Mouse (Mus musculus): ENCODE results near the gene Mymx. TPM values are rescaled to one million over a fixed set of nuclear protein-coding genes. Genes with fewer than 3 reads are reported as not detected.

Gene Mymx
- polyA plus RNA-seq, 1 experiment from 2014 or later, result 0.47 TPM

DNA sequence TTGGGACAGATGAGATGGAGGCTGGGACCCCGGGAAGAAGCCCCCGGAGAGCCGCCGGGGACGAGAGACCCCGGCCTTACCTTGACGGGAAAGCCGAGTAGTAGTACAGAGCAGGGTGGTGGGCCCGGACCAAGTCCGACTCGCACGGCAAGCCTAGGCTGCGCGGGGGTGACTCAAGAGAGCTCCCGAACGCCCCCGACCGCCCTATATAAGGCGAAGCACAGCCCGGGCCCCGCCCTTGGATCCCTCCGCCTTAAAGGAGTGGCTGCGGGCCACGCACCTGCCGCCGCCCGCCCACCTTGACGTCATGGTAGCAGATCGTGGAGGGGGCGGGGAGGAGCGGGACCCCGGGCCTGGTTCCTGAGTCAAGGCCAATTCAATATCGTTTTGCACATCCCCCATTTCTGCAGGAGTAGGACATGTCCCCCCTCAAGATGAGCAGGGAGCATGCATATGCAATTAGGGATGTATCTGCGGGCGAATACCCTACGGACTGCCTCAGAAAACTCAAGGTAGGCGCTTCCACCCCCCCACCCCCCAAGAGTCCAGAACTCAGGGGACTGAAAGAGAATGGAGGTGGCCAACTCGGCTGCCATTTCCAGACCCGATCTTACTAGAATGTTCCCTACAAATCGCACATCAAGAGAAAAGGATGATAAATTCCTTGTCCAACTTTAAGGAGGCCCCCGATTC, 28.7 kb downstream of the Mymx start, which contains the start of gene Hsp90ab1:
Gene Hsp90ab1 (minus strand): TSS at position 185 of the 693 bp plus-strand sequence.
- Histone ChIP-seq H3K4me1 (replicated peaks) (peaks cover 55% of the 10 kb centered on the region), H3K4me2 (peak within 1 kb of the TSS; percentile 79)
- peak; percentile 88 for ATAC-seq (ENCODE audit: low FRiP score)

GRCm38 (mm10) chr17:45572103-45573086, 29.5 kb downstream of the Mymx start:
- WGBS, result under 1% methylated on average over 56 of the region's 57 CpGs
- ATAC-seq (ENCODE audit: low FRiP score), result peak; percentile 64
- Histone ChIP-seq H3K9ac (peak overlapping the region; percentile 100), H3K27ac (peak overlapping the region; percentile 99), H3K4me2 (peak overlapping the region; percentile 79), H3K4me3 (peak overlapping the region; percentile 99), H3K9me3 (no peaks in the 10 kb centered on the region), H3K36me3 (peaks cover 43% of the 10 kb centered on the region), H3K4me1 (replicated peaks) (peaks cover 62% of the 10 kb centered on the region), H3K27me3 (no peaks in the 10 kb centered on the region)

More for the DNA sequence above, 28.7 kb downstream of the Mymx start, which contains the start of gene Hsp90ab1:
- under 1% methylated on average over 41 of the region's 41 CpGs for WGBS
- H3K27me3 ChIP-seq, result no peaks in the 10 kb centered on the region
- peaks cover 35% of the 10 kb centered on the region for H3K36me3 ChIP-seq
- H3K4me3 ChIP-seq, result peak within 1 kb of the TSS; percentile 99
- H3K9ac ChIP-seq, result peak within 1 kb of the TSS; percentile 100
- H3K9me3 ChIP-seq, result no peaks in the 10 kb centered on the region
- peak within 1 kb of the TSS; percentile 99 for H3K27ac ChIP-seq

GRCm38 (mm10) chr17:45569999-45570398, 31.9 kb downstream of the Mymx start:
- H3K4me1 ChIP-seq (replicated peaks), result peaks cover 75% of the 10 kb centered on the region
- H3K36me3 ChIP-seq, result peaks cover 62% of the 10 kb centered on the region
- H3K4me3 ChIP-seq, result no peak overlapping the region
- no peaks in the 10 kb centered on the region for H3K9me3 ChIP-seq
- WGBS, result 91% methylated on average over 4 of the region's 4 CpGs
- H3K27me3 ChIP-seq, result no peaks in the 10 kb centered on the region
- ATAC-seq (ENCODE audit: low FRiP score), result no peak
- H3K27ac ChIP-seq, result no peak overlapping the region
- no peak overlapping the region for H3K4me2 ChIP-seq
- 0 out of 2 replicates have a peak overlapping the region, but pooled peaks have one; percentile 30 for H3K9ac ChIP-seq

DNA sequence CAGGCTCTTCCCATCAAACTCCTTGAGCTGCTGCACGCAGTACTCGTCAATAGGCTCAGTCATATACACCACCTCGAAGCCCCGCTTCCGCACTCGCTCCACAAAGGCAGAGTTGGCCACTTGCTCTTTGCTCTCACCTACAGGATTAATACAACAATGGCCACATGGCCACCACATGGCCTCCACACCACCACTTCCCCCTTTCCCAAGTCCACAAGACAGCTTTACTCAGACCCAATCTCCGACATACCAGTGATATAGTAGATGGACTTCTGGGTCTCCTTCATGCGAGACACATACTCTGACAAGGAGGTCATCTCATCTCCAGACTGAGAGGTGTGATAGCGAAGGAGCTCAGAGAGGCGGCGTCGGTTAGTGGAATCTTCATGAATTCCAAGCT, 32.9 kb downstream of the Mymx start:
- Histone ChIP-seq H3K4me2 (no peak overlapping the region), H3K27me3 (no peaks in the 10 kb centered on the region), H3K9me3 (no peaks in the 10 kb centered on the region), H3K9ac (0 out of 2 replicates have a peak overlapping the region, but pooled peaks have one; percentile 15), H3K36me3 (peaks cover 62% of the 10 kb centered on the region), H3K27ac (0 out of 2 replicates have a peak overlapping the region, but pooled peaks have one; percentile 30), H3K4me3 (no peak overlapping the region), H3K4me1 (replicated peaks) (peaks cover 74% of the 10 kb centered on the region)
- WGBS, result 89% methylated on average over 12 of the region's 12 CpGs
- ATAC-seq (ENCODE audit: low FRiP score), result no peak

DNA sequence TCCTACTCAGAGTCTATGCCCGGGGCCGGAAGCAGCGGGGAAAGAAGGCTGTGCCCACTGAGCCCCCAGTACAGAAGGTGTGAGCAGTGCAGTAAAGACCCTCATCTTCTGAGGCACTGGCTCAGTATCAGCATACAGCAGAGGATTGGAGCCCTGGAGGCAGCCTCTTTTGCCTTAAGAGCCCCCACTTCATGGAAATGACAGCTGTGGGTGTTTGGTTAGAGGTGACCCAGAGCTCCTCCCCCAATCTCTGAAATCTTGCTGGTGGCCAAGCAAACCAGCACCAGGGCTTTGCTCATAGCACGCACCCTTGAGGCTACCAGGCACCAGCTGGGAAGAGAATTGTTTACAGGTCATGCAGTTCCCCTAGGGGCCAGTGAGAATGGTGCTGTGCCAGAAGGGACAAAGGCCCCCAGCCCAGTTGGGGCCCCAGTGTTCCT, 34.7 kb downstream of the Mymx start:
- H3K4me1 ChIP-seq (replicated peaks), result peaks cover 73% of the 10 kb centered on the region
- no peaks in the 10 kb centered on the region for H3K27me3 ChIP-seq
- 45% methylated on average over 4 of the region's 4 CpGs for WGBS
- peak overlapping the region; percentile 44 for H3K27ac ChIP-seq
- no peak for ATAC-seq (ENCODE audit: low FRiP score)
- H3K9me3 ChIP-seq, result no peaks in the 10 kb centered on the region
- H3K36me3 ChIP-seq, result peaks cover 62% of the 10 kb centered on the region
- H3K9ac ChIP-seq, result peak overlapping the region; percentile 19; the same call in 1 of the 2 replicates
- H3K4me3 ChIP-seq, result peak overlapping the region; percentile 8; the same call in 1 of the 2 replicates
- no peak overlapping the region for H3K4me2 ChIP-seq

DNA sequence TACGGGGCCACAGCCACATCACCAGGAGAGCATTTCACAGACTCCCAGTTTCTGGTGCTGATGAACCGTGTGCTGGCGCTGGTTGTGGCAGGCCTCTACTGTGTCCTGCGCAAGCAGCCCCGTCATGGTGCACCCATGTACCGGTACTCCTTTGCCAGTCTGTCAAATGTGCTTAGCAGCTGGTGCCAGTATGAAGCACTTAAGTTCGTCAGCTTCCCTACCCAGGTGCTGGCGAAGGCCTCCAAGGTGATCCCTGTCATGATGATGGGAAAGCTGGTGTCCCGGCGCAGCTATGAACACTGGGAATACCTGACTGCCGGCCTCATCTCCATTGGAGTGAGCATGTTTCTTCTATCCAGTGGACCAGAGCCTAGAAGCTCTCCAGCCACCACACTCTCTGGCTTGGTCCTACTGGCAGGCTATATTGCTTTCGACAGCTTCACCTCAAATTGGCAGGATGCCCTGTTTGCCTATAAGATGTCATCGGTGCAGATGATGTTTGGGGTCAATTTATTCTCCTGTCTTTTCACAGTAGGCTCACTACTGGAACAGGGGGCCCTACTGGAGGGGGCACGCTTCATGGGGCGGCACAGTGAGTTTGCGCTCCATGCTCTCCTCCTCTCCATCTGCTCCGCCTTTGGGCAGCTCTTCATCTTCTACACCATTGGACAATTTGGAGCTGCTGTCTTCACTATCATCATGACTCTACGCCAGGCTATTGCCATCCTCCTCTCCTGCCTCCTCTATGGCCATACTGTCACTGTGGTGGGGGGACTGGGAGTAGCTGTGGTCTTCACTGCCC, 35.3 kb downstream of the Mymx start:
- no peaks in the 10 kb centered on the region for H3K9me3 ChIP-seq
- H3K4me1 ChIP-seq (replicated peaks), result peaks cover 68% of the 10 kb centered on the region
- H3K9ac ChIP-seq, result peak overlapping the region; percentile 19; the same call in 1 of the 2 replicates
- 71% methylated on average over 18 of the region's 18 CpGs for WGBS
- H3K27ac ChIP-seq, result peak overlapping the region; percentile 44
- H3K27me3 ChIP-seq, result no peaks in the 10 kb centered on the region
- no peak for ATAC-seq (ENCODE audit: low FRiP score)
- peak overlapping the region; percentile 8; the same call in 1 of the 2 replicates for H3K4me3 ChIP-seq
- no peak overlapping the region for H3K4me2 ChIP-seq
- peaks cover 60% of the 10 kb centered on the region for H3K36me3 ChIP-seq

DNA sequence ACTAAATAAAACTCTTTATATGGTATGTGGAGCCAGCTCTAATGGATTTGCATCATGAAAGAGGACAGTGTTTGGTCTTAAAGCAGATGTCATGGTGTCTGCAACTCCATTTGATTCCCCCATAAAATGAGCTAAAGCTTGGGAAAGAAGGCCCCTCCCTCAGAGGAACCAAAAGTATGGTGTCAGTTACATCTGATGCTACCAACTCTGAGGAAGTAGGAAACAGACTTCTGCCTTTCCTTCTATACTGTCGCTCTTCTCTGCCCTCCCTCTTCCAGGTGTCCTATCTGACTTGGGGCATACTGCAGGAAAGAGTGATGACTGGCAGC, 35.9 kb downstream of the Mymx start:
- Histone ChIP-seq H3K36me3 (peaks cover 55% of the 10 kb centered on the region), H3K4me1 (replicated peaks) (peaks cover 63% of the 10 kb centered on the region), H3K9me3 (no peaks in the 10 kb centered on the region), H3K4me2 (no peak overlapping the region), H3K27me3 (no peaks in the 10 kb centered on the region), H3K27ac (no peak overlapping the region), H3K4me3 (no peak overlapping the region), H3K9ac (no peak overlapping the region)
- no peak for ATAC-seq (ENCODE audit: low FRiP score)
- 91% methylated on average over 1 of the region's 1 CpGs for WGBS

DNA sequence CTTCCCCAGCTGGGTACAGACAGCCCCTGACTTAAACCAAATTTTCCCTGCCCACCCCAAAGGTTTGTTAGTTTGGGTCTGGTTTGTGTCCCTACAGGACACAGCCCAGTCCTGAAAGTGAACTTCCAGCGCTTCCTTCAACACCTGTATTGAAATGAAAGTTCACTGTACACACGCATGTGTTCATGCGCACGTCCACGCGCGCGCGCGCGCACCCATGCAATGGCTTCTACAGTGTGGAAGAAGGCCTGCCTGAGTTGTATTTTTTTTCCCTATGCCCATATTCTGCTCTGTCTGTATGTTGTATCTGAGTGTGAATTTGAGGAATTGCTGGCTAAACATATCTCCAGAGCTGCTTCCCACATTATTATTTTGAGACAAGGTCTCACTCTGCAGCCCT, 36.8 kb downstream of the Mymx start:
- Histone ChIP-seq H3K9me3 (no peaks in the 10 kb centered on the region), H3K4me1 (replicated peaks) (peaks cover 54% of the 10 kb centered on the region), H3K27me3 (no peaks in the 10 kb centered on the region), H3K27ac (peak overlapping the region; percentile 89; the same call in 1 of the 2 replicates), H3K4me2 (peak overlapping the region; percentile 98), H3K4me3 (peak overlapping the region; percentile 77), H3K36me3 (peaks cover 46% of the 10 kb centered on the region), H3K9ac (peak overlapping the region; percentile 93)
- ATAC-seq (ENCODE audit: low FRiP score), result no peak
- WGBS, result 96% methylated on average over 11 of the region's 11 CpGs

DNA sequence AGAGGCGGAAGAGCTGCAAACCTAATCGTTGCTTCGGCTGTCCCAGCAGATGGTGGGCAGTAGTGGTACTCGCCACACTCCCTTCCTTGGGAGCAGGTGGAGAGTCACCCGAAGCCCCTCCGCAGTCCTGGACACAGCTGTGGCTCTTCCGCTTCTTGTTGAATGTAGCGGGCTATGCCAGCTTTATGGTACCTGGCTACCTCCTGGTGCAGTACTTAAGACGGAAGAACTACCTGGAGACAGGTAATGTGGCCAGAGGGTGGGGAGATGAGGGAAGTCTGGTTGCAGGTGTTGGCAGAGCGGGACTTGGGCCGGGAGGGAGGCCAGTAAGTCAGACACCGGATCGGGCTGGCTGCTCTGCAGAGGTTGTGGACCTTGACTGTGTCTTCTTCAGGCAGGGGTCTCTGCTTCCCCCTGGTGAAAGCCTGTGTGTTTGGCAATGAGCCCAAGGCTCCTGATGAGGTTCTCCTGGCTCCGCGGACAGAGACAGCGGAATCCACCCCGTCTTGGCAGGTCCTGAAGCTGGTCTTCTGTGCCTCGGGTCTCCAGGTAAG, 37.3 kb downstream of the Mymx start:
- Histone ChIP-seq H3K27me3 (no peaks in the 10 kb centered on the region), H3K27ac (peak overlapping the region; percentile 89), H3K9me3 (no peaks in the 10 kb centered on the region), H3K4me3 (peak overlapping the region; percentile 77), H3K9ac (peak overlapping the region; percentile 93), H3K4me1 (replicated peaks) (peaks cover 49% of the 10 kb centered on the region), H3K4me2 (peak overlapping the region; percentile 98), H3K36me3 (peaks cover 41% of the 10 kb centered on the region)
- peak; percentile 4; the same call in 1 of the 2 replicates for ATAC-seq (ENCODE audit: low FRiP score)
- 8% methylated on average over 18 of the region's 18 CpGs for WGBS

- Histone ChIP-seq H3K9ac (peak within 1 kb of the TSS; percentile 93), H3K27ac (peak within 1 kb of the TSS; percentile 89), H3K4me2 (peak within 1 kb of the TSS; percentile 98), H3K36me3 (peaks cover 34% of the 10 kb centered on the region), H3K9me3 (no peaks in the 10 kb centered on the region), H3K27me3 (no peaks in the 10 kb centered on the region), H3K4me3 (peak within 1 kb of the TSS; percentile 77), H3K4me1 (replicated peaks) (peaks cover 42% of the 10 kb centered on the region)
- WGBS, result under 1% methylated on average over 57 of the region's 61 CpGs
- ATAC-seq (ENCODE audit: low FRiP score), result peak; percentile 86
Measured at GRCm38 (mm10) chr17:45563655-45564530, 38.0 kb downstream of the Mymx start, which contains the start of gene Slc35b2. Gene Slc35b2, plus strand, starts transcription at chr17:45563874.
